Mouse (Mus musculus) limb, embryonic 10.5 days (tissue): ENCODE results near the gene Apoa4. TPM values are rescaled to one million over a fixed set of nuclear protein-coding genes. Genes with fewer than 3 reads are reported as not detected.

Experiments used
- DNase-seq: peaks from one replicate; pipeline ENCODE4 v3.0.0-alpha.2; 2017; ENCODE audit warnings: low spot score
- H3K27ac ChIP-seq: fragments of 300-500 bp; sonication (generic); 2 replicates; pipeline ENCODE4 v1.5.1; 2016; ENCODE audit warnings: mild to moderate bottlenecking
- H3K27me3 ChIP-seq: fragments of 300-500 bp; sonication (generic); 2 replicates; pipeline ENCODE4 v1.6.1; 2016; ENCODE audit warnings: low read depth, mild to moderate bottlenecking; ENCODE audit not compliant: poor library complexity, severe bottlenecking
- H3K36me3 ChIP-seq: fragments of 300-500 bp; sonication (generic); 2 replicates; pipeline ENCODE4 v1.6.1; 2016; ENCODE audit warnings: mild to moderate bottlenecking, moderate library complexity
- H3K4me1 ChIP-seq: fragments of 300-500 bp; sonication (generic); 2 replicates; pipeline ENCODE4 v1.6.1; 2016
- H3K4me3 ChIP-seq: fragments of 300-500 bp; sonication (generic); 2 replicates; pipeline ENCODE4 v1.5.1; 2016; ENCODE audit warnings: mild to moderate bottlenecking, moderate library complexity
- H3K9me3 ChIP-seq: fragments of 300-500 bp; sonication (generic); replicated peaks from 2 replicates; pipeline ENCODE4 v1.6.1; 2016; ENCODE audit warnings: mild to moderate bottlenecking
- WGBS: fragments of 180-500 bp; shearing (Covaris S2); methylation state at CpG from one replicate; pipeline ENCODE4 v1.1.7; 2016; 5-methylcytosine and 5-hydroxymethylcytosine counted together
- polyA plus RNA-seq: library from polyadenylated mRNA; unstranded; fragments of >200 nt; fragmentation: Nextera tagmentation; extraction: Ambion mirVana; gene quantifications from 2 replicates; pipeline ENCODE4 v1.2.1, GENCODE M21; 2016

Gene Apoa4
- polyA plus RNA-seq, 1 experiment from 2014 or later = not detected

DNA sequence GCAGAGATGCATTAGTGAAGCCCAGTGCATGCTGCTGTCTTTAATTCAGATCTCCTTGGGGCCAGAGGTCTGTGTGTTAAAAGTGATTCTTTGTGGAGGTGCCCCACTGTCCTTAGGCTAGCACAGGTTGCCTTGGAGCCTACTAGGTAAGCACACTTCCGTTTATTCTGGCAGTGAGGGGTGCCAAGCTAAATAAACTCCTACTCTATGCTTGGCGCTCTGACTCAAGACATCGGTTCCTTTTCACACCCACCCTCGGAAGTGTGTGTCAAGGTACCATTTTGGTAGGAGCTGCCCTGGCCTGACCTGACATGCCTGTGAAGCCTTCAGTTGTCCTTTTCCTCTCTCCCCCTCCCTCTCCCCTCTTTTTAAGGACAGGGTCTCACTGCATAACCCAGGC, 26.2 kb upstream of the Apoa4 start:
- Histone ChIP-seq H3K9me3 (no peaks in the 10 kb centered on the region), H3K36me3 (peaks cover 65% of the 10 kb centered on the region), H3K4me1 (peaks cover 18% of the 10 kb centered on the region), H3K4me3 (no peak overlapping the region), H3K27me3 (no peaks in the 10 kb centered on the region), H3K27ac (no peak overlapping the region)
- 93% methylated on average over 4 of the region's 4 CpGs for WGBS
- DNase-seq = no peak

- no peak overlapping the region for H3K27ac ChIP-seq
- H3K9me3 ChIP-seq = no peaks in the 10 kb centered on the region
- 96% methylated on average over 10 of the region's 10 CpGs for WGBS
- peaks cover 18% of the 10 kb centered on the region for H3K4me1 ChIP-seq
- H3K27me3 ChIP-seq = no peaks in the 10 kb centered on the region
- peaks cover 65% of the 10 kb centered on the region for H3K36me3 ChIP-seq
- no peak for DNase-seq
- H3K4me3 ChIP-seq = no peak overlapping the region
These were observed 25.6 kb upstream of the Apoa4 start for GRCm38 (mm10) chr9:46214946-46215337.

DNA sequence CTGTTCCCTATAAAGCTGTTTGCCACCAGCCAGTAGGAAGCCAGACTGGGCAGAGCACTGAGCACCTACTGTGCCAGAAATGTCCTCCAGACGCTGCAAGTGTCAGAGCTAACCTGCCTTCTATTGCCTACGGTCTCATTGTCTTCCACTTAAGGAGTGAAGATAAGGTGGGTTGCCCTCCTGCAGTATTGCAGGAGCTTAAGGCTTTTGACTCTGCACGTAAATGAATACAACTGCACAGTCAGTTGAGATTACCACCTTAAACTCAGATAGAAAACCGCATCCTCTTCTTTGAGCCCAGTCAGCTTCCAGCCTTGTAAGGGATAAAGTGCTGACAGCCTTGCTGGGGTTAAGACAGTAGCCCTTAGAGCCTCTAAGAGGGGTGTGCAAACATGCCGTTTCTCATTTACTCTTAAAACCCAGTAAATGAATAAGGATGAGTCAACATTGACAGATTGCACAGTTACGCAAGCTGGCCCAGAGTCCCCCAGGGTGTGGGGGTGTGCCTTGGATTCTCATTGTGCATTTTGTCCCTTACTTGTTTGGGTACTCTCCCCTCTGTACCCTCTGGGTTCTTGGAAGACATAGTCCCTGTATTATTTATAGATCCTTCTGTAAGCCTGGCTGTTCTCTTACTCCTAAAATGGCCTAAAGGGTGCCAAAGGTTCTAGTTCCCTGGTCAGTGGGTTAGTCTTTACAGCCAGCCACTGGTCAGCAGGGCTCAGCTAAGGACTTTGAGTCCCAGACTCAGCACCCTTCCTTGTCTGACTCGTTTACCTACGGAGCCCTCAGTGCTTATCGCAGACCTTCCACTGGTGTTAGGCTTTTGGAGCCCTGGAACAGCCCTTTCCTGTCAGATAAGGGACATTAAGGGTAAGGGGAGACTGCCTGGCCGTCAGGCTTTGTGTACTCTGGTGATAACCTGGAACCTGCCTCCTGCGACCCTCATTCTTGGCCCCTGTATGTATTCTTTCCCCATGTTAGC, 24.9 kb upstream of the Apoa4 start:
- 83% methylated on average over 11 of the region's 11 CpGs for WGBS
- Histone ChIP-seq H3K4me3 (no peak overlapping the region), H3K36me3 (peaks cover 65% of the 10 kb centered on the region), H3K9me3 (no peaks in the 10 kb centered on the region), H3K27me3 (no peaks in the 10 kb centered on the region), H3K4me1 (peaks cover 18% of the 10 kb centered on the region), H3K27ac (no peak overlapping the region)
- no peak for DNase-seq

GRCm38 (mm10) chr9:46216744-46217470, 23.6 kb upstream of the Apoa4 start:
- H3K36me3 ChIP-seq = peaks cover 66% of the 10 kb centered on the region
- WGBS = 93% methylated on average over 13 of the region's 13 CpGs
- no peak for DNase-seq
- 0 out of 2 replicates have a peak overlapping the region, but pooled peaks have one; percentile 11 for H3K27ac ChIP-seq
- H3K9me3 ChIP-seq = no peaks in the 10 kb centered on the region
- H3K27me3 ChIP-seq = no peaks in the 10 kb centered on the region
- H3K4me3 ChIP-seq = no peak overlapping the region
- peaks cover 18% of the 10 kb centered on the region for H3K4me1 ChIP-seq

- Histone ChIP-seq H3K4me1 (peaks cover 18% of the 10 kb centered on the region), H3K27me3 (no peaks in the 10 kb centered on the region), H3K27ac (no peak overlapping the region), H3K36me3 (peaks cover 64% of the 10 kb centered on the region), H3K4me3 (no peak overlapping the region), H3K9me3 (no peaks in the 10 kb centered on the region)
- WGBS = 78% methylated on average over 9 of the region's 9 CpGs
- no peak for DNase-seq
These were observed 22.3 kb upstream of the Apoa4 start for GRCm38 (mm10) chr9:46218176-46218575.

DNA sequence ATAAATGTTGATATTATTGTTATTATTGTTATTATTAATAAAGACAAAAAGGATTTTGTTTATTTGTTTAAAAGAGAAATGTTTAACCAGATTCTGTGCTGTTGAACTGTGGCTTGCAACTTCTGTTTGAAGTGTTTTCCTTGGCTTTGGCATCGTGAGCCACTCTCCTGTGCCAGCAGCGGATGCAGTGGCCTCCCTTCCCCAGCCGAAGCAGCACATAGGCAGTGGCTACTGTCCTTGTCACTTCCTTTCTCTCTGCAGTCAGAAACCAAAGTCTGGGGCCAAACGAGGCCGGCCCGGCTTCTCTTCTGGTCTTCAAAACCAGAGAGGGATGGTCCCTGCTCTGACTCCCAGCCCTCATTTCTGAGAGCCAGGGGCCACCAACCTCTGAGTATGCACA, 17.4 kb upstream of the Apoa4 start:
- Histone ChIP-seq H3K27ac (no peak overlapping the region), H3K4me3 (no peak overlapping the region), H3K36me3 (peaks cover 44% of the 10 kb centered on the region), H3K9me3 (no peaks in the 10 kb centered on the region), H3K27me3 (no peaks in the 10 kb centered on the region), H3K4me1 (0 out of 2 replicates have a peak, but pooled peaks cover 2% of the 10 kb centered on the region)
- DNase-seq = no peak
- WGBS = 90% methylated on average over 6 of the region's 6 CpGs

GRCm38 (mm10) chr9:46224101-46224500, 16.4 kb upstream of the Apoa4 start:
- Histone ChIP-seq H3K27ac (no peak overlapping the region), H3K9me3 (no peaks in the 10 kb centered on the region), H3K36me3 (peaks cover 40% of the 10 kb centered on the region), H3K27me3 (peaks cover 4% of the 10 kb centered on the region), H3K4me1 (no peaks in the 10 kb centered on the region), H3K4me3 (no peak overlapping the region)
- no peak for DNase-seq
- 81% methylated on average over 3 of the region's 3 CpGs for WGBS

GRCm38 (mm10) chr9:46224945-46225660, 15.4 kb upstream of the Apoa4 start:
- peaks cover 7% of the 10 kb centered on the region for H3K27me3 ChIP-seq
- H3K27ac ChIP-seq = no peak overlapping the region
- no peaks in the 10 kb centered on the region for H3K9me3 ChIP-seq
- peaks cover 30% of the 10 kb centered on the region for H3K36me3 ChIP-seq
- H3K4me1 ChIP-seq = peaks cover 6% of the 10 kb centered on the region
- no peak overlapping the region for H3K4me3 ChIP-seq
- no peak for DNase-seq
- 67% methylated on average over 5 of the region's 5 CpGs for WGBS

GRCm38 (mm10) chr9:46227064-46227614, 13.4 kb upstream of the Apoa4 start:
- WGBS = 91% methylated on average over 3 of the region's 3 CpGs
- peaks cover 10% of the 10 kb centered on the region for H3K36me3 ChIP-seq
- no peaks in the 10 kb centered on the region for H3K9me3 ChIP-seq

GRCm38 (mm10) chr9:46228491-46228890, 12.0 kb upstream of the Apoa4 start, which contains the start of gene Apoa1:
Apoa1 (plus strand) TSS chr9:46228580.
- no peak within 1 kb of the TSS for H3K27ac ChIP-seq
- no peak for DNase-seq
- H3K27me3 ChIP-seq = peaks cover 15% of the 10 kb centered on the region
- H3K9me3 ChIP-seq = no peaks in the 10 kb centered on the region
- no peak within 1 kb of the TSS for H3K4me3 ChIP-seq
- 73% methylated on average over 9 of the region's 9 CpGs for WGBS
- no peaks in the 10 kb centered on the region for H3K36me3 ChIP-seq
- H3K4me1 ChIP-seq = peaks cover 14% of the 10 kb centered on the region

More at GRCm38 (mm10) chr9:46227064-46227614, 13.4 kb upstream of the Apoa4 start:
- Histone ChIP-seq H3K4me3 (no peak overlapping the region), H3K4me1 (peaks cover 14% of the 10 kb centered on the region), H3K27me3 (peaks cover 15% of the 10 kb centered on the region), H3K27ac (no peak overlapping the region)
- DNase-seq = no peak

GRCm38 (mm10) chr9:46229573-46230449, 10.7 kb upstream of the Apoa4 start:
- peak overlapping the region; percentile 77 for H3K27ac ChIP-seq
- H3K27me3 ChIP-seq = peaks cover 15% of the 10 kb centered on the region
- peak; percentile 90 for DNase-seq
- 14% methylated on average over 37 of the region's 37 CpGs for WGBS
- H3K4me1 ChIP-seq = peaks cover 14% of the 10 kb centered on the region
- no peaks in the 10 kb centered on the region for H3K9me3 ChIP-seq
- peak overlapping the region; percentile 53 for H3K4me3 ChIP-seq
- H3K36me3 ChIP-seq = no peaks in the 10 kb centered on the region
